Mouse (Mus musculus): ENCODE measurements at regions not wholly inside any gene's neighbourhood (a gene's known extent, or its start where the extent isn't known, plus 50 kb on each side); places are given as distances from the start of the nearest gene placed in this dataset.
A peak's percentile ranks its signal among the peaks of the same experiment; 100 is the strongest.

- H3K9ac ChIP-seq (ENCODE audit: low read length): no peak overlapping the region
- H3K27me3 ChIP-seq (ENCODE audit: control insufficient read depth, insufficient read depth, low read length): no peaks in the 10 kb centered on the region
- H3K4me2 ChIP-seq: no peak overlapping the region
- no peak overlapping the region for H3K27ac ChIP-seq (ENCODE audit: low read depth, low read length)
- WGBS: 78% methylated on average over 3 of the region's 3 CpGs
- no peaks in the 10 kb centered on the region; the same call in 1 of the 2 replicates for H3K36me3 ChIP-seq (ENCODE audit: control insufficient read depth, insufficient read depth, low read length)
- DNase-seq (ENCODE audit: low spot score, missing footprints): no peak
- H3K9me3 ChIP-seq (ENCODE audit: control insufficient read depth, low read length): no peaks in the 10 kb centered on the region
- H3K4me1 ChIP-seq (ENCODE audit: control insufficient read depth, insufficient read depth, low read length): no peaks in the 10 kb centered on the region
- no peak for ATAC-seq (ENCODE audit: low FRiP score)
- H3K4me3 ChIP-seq (ENCODE audit: low read depth, low read length): no peak overlapping the region
These were observed 50.1 kb upstream of the Cpm start for GRCm38 (mm10) chr10:117579210-117579609.

GRCm38 (mm10) chr10:117578696-117579146 lies 50.6 kb upstream of the Cpm start:
- H3K27me3 ChIP-seq (ENCODE audit: control insufficient read depth, insufficient read depth, low read length): no peaks in the 10 kb centered on the region
- H3K36me3 ChIP-seq (ENCODE audit: control insufficient read depth, insufficient read depth, low read length): no peaks in the 10 kb centered on the region; the same call in 1 of the 2 replicates
- no peak overlapping the region for H3K4me3 ChIP-seq (ENCODE audit: low read depth, low read length)
- no peaks in the 10 kb centered on the region for H3K4me1 ChIP-seq (ENCODE audit: control insufficient read depth, insufficient read depth, low read length)
- no peak overlapping the region for H3K4me2 ChIP-seq
- WGBS: 81% methylated on average over 4 of the region's 4 CpGs
- no peak overlapping the region for H3K27ac ChIP-seq (ENCODE audit: low read depth, low read length)
- no peak for ATAC-seq (ENCODE audit: low FRiP score)
- H3K9ac ChIP-seq (ENCODE audit: low read length): no peak overlapping the region
- no peaks in the 10 kb centered on the region for H3K9me3 ChIP-seq (ENCODE audit: control insufficient read depth, low read length)
- no peak for DNase-seq (ENCODE audit: low spot score, missing footprints)

DNA sequence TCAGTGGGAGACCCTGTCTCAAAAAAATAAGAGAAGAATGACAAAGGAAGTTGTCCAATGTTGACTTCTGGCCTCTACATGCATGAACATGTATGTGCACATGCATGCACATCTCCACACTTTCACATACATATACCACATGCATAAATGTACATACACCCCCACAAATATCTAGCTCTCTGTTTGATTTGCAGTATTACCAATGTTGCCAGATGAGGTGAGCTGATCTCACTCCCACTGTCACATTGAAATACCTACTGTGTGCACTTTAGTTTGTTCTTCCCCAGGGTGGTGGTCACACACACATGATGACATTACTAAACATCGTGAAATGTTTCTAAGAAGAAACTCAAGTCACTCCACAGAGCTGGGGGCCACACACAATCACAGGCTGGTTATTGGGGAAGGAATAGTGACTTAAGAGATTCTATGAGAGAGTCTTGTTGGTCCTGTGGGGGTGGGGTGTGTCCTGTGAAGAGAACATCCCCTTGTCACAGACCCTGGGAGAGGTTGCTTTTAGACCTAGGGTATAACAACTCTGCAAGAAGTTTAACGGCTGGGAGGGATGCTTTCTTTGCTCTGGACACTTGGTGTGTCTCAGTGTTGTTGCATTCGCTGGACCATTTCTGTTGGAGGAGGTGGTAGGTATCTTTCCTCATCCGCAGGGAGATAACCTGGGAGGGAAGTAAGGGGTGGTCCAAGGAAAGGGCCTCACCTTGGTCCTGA lies 51.2 kb upstream of the Cpm start:
- no peak overlapping the region for H3K4me3 ChIP-seq (ENCODE audit: low read depth, low read length)
- H3K36me3 ChIP-seq (ENCODE audit: control insufficient read depth, insufficient read depth, low read length): no peaks in the 10 kb centered on the region; the same call in 1 of the 2 replicates
- DNase-seq (ENCODE audit: low spot score, missing footprints): peak; percentile 35
- H3K4me2 ChIP-seq: no peak overlapping the region
- H3K4me1 ChIP-seq (ENCODE audit: control insufficient read depth, insufficient read depth, low read length): 0 out of 2 replicates have a peak, but pooled peaks cover under 1% of the 10 kb centered on the region
- H3K9me3 ChIP-seq (ENCODE audit: control insufficient read depth, low read length): no peaks in the 10 kb centered on the region
- H3K27ac ChIP-seq (ENCODE audit: low read depth, low read length): no peak overlapping the region
- 90% methylated on average over 4 of the region's 4 CpGs for WGBS
- H3K9ac ChIP-seq (ENCODE audit: low read length): no peak overlapping the region
- H3K27me3 ChIP-seq (ENCODE audit: control insufficient read depth, insufficient read depth, low read length): no peaks in the 10 kb centered on the region; the same call in 1 of the 2 replicates
- no peak for ATAC-seq (ENCODE audit: low FRiP score)

DNA sequence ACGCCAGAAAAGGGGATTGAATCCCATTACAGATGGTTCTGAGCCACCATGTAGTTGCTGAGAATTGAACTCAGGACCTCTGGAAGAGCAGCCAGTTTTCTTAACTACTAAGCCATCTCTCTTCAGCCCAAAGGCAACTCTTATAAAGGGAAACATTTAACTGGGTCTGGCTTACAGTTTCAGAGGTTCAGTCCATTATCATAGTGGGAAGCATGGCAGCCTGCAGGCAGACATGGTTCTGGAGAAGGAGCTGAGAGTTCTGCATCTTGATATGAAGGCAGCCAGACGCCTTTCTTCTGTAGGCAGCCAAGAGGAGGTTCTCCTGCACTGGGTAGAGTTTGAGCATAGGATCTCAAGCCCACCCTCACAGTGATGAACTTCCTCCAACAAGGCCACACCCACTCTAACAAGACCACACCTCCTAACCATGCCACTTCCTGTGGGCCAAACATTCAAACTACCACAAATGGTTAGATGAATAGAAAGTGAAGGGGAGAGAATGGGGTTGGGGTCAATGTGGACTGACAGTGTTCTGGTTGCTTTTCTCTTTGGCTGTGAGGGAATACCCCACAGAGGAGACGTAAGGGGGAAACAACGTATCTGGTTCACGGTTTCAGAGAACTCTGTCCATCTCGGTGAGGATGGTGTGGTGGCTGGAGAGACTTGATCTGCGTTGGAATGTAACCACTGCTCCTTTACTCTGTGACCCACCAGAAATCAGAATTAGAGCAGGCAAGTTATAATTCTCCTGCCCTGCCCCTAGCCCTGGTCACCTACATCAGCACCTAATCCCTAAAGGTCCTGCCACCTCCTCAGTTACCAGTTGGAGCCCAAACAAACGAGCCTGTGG lies 52.2 kb upstream of the Cpm start:
- Histone ChIP-seq H3K9ac (ENCODE audit: low read length) (no peak overlapping the region), H3K4me2 (no peak overlapping the region), H3K27ac (ENCODE audit: low read depth, low read length) (no peak overlapping the region), H3K4me3 (ENCODE audit: low read depth, low read length) (no peak overlapping the region), H3K9me3 (ENCODE audit: control insufficient read depth, low read length) (no peaks in the 10 kb centered on the region), H3K4me1 (ENCODE audit: control insufficient read depth, insufficient read depth, low read length) (0 out of 2 replicates have a peak, but pooled peaks cover 2% of the 10 kb centered on the region), H3K36me3 (ENCODE audit: control insufficient read depth, insufficient read depth, low read length) (no peaks in the 10 kb centered on the region; the same call in 1 of the 2 replicates), H3K27me3 (ENCODE audit: control insufficient read depth, insufficient read depth, low read length) (peaks cover 6% of the 10 kb centered on the region)
- DNase-seq (ENCODE audit: low spot score, missing footprints) (peak; percentile 33), ATAC-seq (ENCODE audit: low FRiP score) (no peak)
- WGBS: 82% methylated on average over 8 of the region's 8 CpGs

GRCm38 (mm10) chr10:117576154-117576859 lies 53.0 kb upstream of the Cpm start:
- H3K4me2 ChIP-seq: no peak overlapping the region
- no peaks in the 10 kb centered on the region; the same call in 1 of the 2 replicates for H3K36me3 ChIP-seq (ENCODE audit: control insufficient read depth, insufficient read depth, low read length)
- H3K4me1 ChIP-seq (ENCODE audit: control insufficient read depth, insufficient read depth, low read length): peaks cover 7% of the 10 kb centered on the region; the same call in 1 of the 2 replicates
- H3K27ac ChIP-seq (ENCODE audit: low read depth, low read length): no peak overlapping the region
- H3K27me3 ChIP-seq (ENCODE audit: control insufficient read depth, insufficient read depth, low read length): peaks cover 10% of the 10 kb centered on the region
- no peak for ATAC-seq (ENCODE audit: low FRiP score)
- 88% methylated on average over 10 of the region's 10 CpGs for WGBS
- peak; percentile 80 for DNase-seq (ENCODE audit: low spot score, missing footprints)
- no peak overlapping the region for H3K9ac ChIP-seq (ENCODE audit: low read length)
- no peaks in the 10 kb centered on the region for H3K9me3 ChIP-seq (ENCODE audit: control insufficient read depth, low read length)
- H3K4me3 ChIP-seq (ENCODE audit: low read depth, low read length): no peak overlapping the region

DNA sequence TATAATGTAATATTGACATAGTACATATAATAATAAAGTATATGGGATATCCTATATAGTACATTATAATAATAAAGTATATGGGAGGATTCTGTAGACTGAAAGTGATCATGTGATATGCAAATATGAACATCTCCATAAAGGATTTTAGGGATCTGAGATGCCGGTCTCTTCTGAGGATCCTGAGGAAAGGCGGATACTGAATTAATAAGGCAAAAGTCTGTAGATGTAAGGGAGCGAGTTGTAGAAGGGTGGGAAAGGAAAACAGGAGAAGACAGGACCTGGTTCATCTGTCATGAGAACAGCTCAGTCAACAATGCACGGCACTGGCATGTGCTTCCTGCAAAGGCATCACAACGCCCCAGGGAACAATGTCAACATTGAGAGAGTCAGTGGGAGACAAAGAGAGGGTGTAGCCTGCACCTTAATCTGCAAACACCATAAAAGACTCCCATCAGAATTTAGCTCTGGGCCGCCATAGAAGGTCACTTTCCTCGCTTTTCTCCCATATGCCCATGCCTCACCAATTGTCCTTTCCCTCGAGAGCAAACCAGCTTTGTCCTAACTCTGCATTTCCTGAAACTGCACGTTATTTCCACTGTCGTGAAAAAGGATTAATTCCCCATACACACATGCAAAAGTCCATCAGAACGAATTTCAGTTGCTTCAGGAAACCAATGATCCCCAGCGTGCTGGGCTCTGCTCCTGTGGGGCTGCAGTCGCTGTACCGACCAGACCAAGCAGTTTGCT lies 53.7 kb upstream of the Cpm start:
- Histone ChIP-seq H3K4me2 (no peak overlapping the region), H3K36me3 (ENCODE audit: control insufficient read depth, insufficient read depth, low read length) (no peaks in the 10 kb centered on the region; the same call in 1 of the 2 replicates), H3K4me3 (ENCODE audit: low read depth, low read length) (no peak overlapping the region), H3K9me3 (ENCODE audit: control insufficient read depth, low read length) (no peaks in the 10 kb centered on the region), H3K4me1 (ENCODE audit: control insufficient read depth, insufficient read depth, low read length) (peaks cover 10% of the 10 kb centered on the region), H3K27ac (ENCODE audit: low read depth, low read length) (no peak overlapping the region), H3K9ac (ENCODE audit: low read length) (no peak overlapping the region), H3K27me3 (ENCODE audit: control insufficient read depth, insufficient read depth, low read length) (peaks cover 10% of the 10 kb centered on the region)
- DNase-seq (ENCODE audit: low spot score, missing footprints) (peak; percentile 85), ATAC-seq (ENCODE audit: low FRiP score) (peak; percentile 74)
- 54% methylated on average over 14 of the region's 14 CpGs for WGBS

GRCm38 (mm10) chr10:117574915-117575314 lies 54.4 kb upstream of the Cpm start:
- peak; percentile 61 for DNase-seq (ENCODE audit: low spot score, missing footprints)
- H3K27ac ChIP-seq (ENCODE audit: low read depth, low read length): no peak overlapping the region
- ATAC-seq (ENCODE audit: low FRiP score): no peak
- H3K36me3 ChIP-seq (ENCODE audit: control insufficient read depth, insufficient read depth, low read length): no peaks in the 10 kb centered on the region; the same call in 1 of the 2 replicates
- H3K4me2 ChIP-seq: no peak overlapping the region
- H3K9ac ChIP-seq (ENCODE audit: low read length): no peak overlapping the region
- H3K9me3 ChIP-seq (ENCODE audit: control insufficient read depth, low read length): no peaks in the 10 kb centered on the region
- H3K4me3 ChIP-seq (ENCODE audit: low read depth, low read length): no peak overlapping the region
- H3K27me3 ChIP-seq (ENCODE audit: control insufficient read depth, insufficient read depth, low read length): peaks cover 10% of the 10 kb centered on the region
- H3K4me1 ChIP-seq (ENCODE audit: control insufficient read depth, insufficient read depth, low read length): peaks cover 10% of the 10 kb centered on the region
- 89% methylated on average over 3 of the region's 3 CpGs for WGBS

DNA sequence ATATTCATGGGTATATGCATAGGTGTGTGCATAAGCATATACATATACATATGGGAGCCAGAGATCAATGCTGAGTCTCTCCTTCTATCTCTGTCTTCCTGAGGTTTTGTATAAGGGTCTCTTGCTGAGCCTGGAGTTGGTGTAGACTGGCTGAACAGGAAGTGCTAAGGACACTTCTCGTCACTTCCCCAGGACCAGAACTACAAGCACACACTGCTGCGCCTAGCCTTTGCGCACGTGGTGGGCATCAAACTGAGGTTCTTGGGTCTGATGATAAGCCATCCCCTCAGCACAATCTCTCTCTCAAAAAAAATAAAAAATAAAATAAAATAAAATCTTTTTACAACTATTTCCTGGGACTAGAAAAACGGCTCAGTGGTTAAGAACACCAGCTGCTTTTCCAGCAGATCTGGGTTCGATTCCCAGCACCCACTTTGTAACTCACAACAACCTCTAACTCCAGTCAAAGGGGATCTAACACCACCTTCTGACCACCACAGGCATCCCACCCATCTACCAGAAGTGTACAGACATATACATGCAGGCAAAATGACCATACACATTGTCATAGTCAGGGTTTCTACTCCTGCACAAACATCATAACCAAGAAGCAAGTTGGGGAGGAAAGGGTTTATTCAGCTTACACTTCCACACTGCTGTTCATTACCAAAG lies 55.1 kb upstream of the Cpm start:
- H3K4me1 ChIP-seq (ENCODE audit: control insufficient read depth, insufficient read depth, low read length): peaks cover 10% of the 10 kb centered on the region
- H3K4me2 ChIP-seq: no peak overlapping the region
- H3K27me3 ChIP-seq (ENCODE audit: control insufficient read depth, insufficient read depth, low read length): peaks cover 10% of the 10 kb centered on the region
- peak; percentile 57 for DNase-seq (ENCODE audit: low spot score, missing footprints)
- ATAC-seq (ENCODE audit: low FRiP score): no peak
- no peak overlapping the region for H3K4me3 ChIP-seq (ENCODE audit: low read depth, low read length)
- H3K9ac ChIP-seq (ENCODE audit: low read length): no peak overlapping the region
- no peaks in the 10 kb centered on the region for H3K9me3 ChIP-seq (ENCODE audit: control insufficient read depth, low read length)
- no peak overlapping the region for H3K27ac ChIP-seq (ENCODE audit: low read depth, low read length)
- 89% methylated on average over 6 of the region's 6 CpGs for WGBS
- H3K36me3 ChIP-seq (ENCODE audit: control insufficient read depth, insufficient read depth, low read length): no peaks in the 10 kb centered on the region; the same call in 1 of the 2 replicates
